Mouse (Mus musculus): Measurements from ENCODE around the gene Atat1.

- no peak for TF ChIP-seq CTCF (IDR thresholded peaks at IDR 0.05; ENCODE audit: extremely low read depth, insufficient read depth, insufficient read length, insufficient replicate concordance)
- no peak for TF ChIP-seq POLR2A (IDR thresholded peaks at IDR 0.05; ENCODE audit: low read depth, low read length)
These were observed 10.5 kb upstream of the Atat1 start for GRCm38 (mm10) chr17:35920384-35920783.

All from spleen, adult 2 months (tissue).